Mouse (Mus musculus) C2C12 (cell line): Measurements from ENCODE around the gene Pigl. TPM values are rescaled to one million over a fixed set of nuclear protein-coding genes. Genes with fewer than 3 reads are reported as not detected.

Experiments
- H3K27me3 ChIP-seq: one replicate; pipeline ENCODE4 v1.6.1; 2011; ENCODE audit not compliant: control insufficient read depth, insufficient read depth, insufficient read length
- H3K36me3 ChIP-seq: one replicate; pipeline ENCODE4 v1.6.1; 2011; ENCODE audit not compliant: control insufficient read depth, insufficient read depth
- H3K4me3 ChIP-seq: one replicate; pipeline ENCODE4 v1.5.1; 2011; ENCODE audit warnings: mild to moderate bottlenecking, control low read depth; ENCODE audit not compliant: poor library complexity, insufficient read depth, severe bottlenecking
- H3K79me2 ChIP-seq: one replicate; pipeline ENCODE4 v1.6.1; 2011; ENCODE audit not compliant: control insufficient read depth, insufficient read depth
- H3K79me3 ChIP-seq: one replicate; pipeline ENCODE4 v1.6.1; 2011; ENCODE audit warnings: low read depth, control low read depth
- H3ac ChIP-seq: one replicate; pipeline ENCODE3; 2011; ENCODE audit warnings: low read depth; ENCODE audit not compliant: control insufficient read depth, insufficient read length
- CEBPB ChIP-seq: IDR thresholded peaks from one replicate; pipeline ENCODE4 v1.6.1; 2011; ENCODE audit warnings: low read depth, mild to moderate bottlenecking, control low read depth, moderate library complexity
- CTCF ChIP-seq: IDR thresholded peaks from one replicate; pipeline ENCODE4 v1.5.1; 2011; ENCODE audit not compliant: control insufficient read depth, insufficient read depth, insufficient read length
- FOSL1 ChIP-seq: IDR thresholded peaks from one replicate; pipeline ENCODE4 v1.8.0; 2011; ENCODE audit warnings: mild to moderate bottlenecking, low read length; ENCODE audit not compliant: poor library complexity, insufficient read depth, severe bottlenecking
- MAX ChIP-seq: IDR thresholded peaks from one replicate; pipeline ENCODE4 v1.6.1; 2011; ENCODE audit warnings: mild to moderate bottlenecking, control low read depth
- MYOD1 ChIP-seq: IDR thresholded peaks from one replicate; pipeline ENCODE4 v1.6.1; 2011; ENCODE audit warnings: low read depth; ENCODE audit not compliant: control insufficient read depth, insufficient read length
- MYOG ChIP-seq: IDR thresholded peaks from one replicate; pipeline ENCODE4 v1.6.1; 2011; ENCODE audit not compliant: control insufficient read depth, insufficient read length; ENCODE audit errors: extremely low read depth
- USF1 ChIP-seq: IDR thresholded peaks from one replicate; pipeline ENCODE4 v1.6.1; 2011; ENCODE audit warnings: low read depth, mild to moderate bottlenecking, control low read depth, moderate library complexity
- polyA plus RNA-seq: library from polyadenylated mRNA; unstranded; fragments of >200 nt; fragmentation: generic; extraction: Trizol; gene quantifications from one replicate; pipeline ENCODE4 v1.2.1, GENCODE M21; 2012; ENCODE audit warnings: missing spikeins

Gene Pigl
- polyA plus RNA-seq, 1 experiment = 4.5 TPM

- Histone ChIP-seq H3K79me3 (no peaks in the 10 kb centered on the region), H3K4me3 (no peak overlapping the region), H3K36me3 (no peaks in the 10 kb centered on the region), H3K79me2 (no peaks in the 10 kb centered on the region), H3K27me3 (no peaks in the 10 kb centered on the region), H3ac (no peak overlapping the region)
- TF ChIP-seq CTCF (no peak), USF1 (no peak), CEBPB (no peak), MYOG (no peak), MAX (no peak), MYOD1 (no peak), FOSL1 (no peak)
Measured at GRCm38 (mm10) chr11:62493701-62494100, 35.4 kb downstream of the Pigl start.

GRCm38 (mm10) chr11:62494754-62495275 is 36.6 kb downstream of the Pigl start:
- Histone ChIP-seq H3K36me3 (no peaks in the 10 kb centered on the region), H3K79me2 (no peaks in the 10 kb centered on the region), H3K79me3 (no peaks in the 10 kb centered on the region), H3K27me3 (no peaks in the 10 kb centered on the region), H3ac (peak overlapping the region; percentile 19), H3K4me3 (no peak overlapping the region)
- TF ChIP-seq CEBPB (no peak), FOSL1 (no peak), MAX (no peak), MYOG (no peak), MYOD1 (no peak)

GRCm38 (mm10) chr11:62495276-62495801 is 37.1 kb downstream of the Pigl start:
- H3K4me3 ChIP-seq = no peak overlapping the region
- no peaks in the 10 kb centered on the region for H3K79me3 ChIP-seq
- no peaks in the 10 kb centered on the region for H3K79me2 ChIP-seq

GRCm38 (mm10) chr11:62496151-62496715 is 38.0 kb downstream of the Pigl start:
- H3ac ChIP-seq = no peak overlapping the region
- H3K4me3 ChIP-seq = no peak overlapping the region
- H3K27me3 ChIP-seq = no peaks in the 10 kb centered on the region
- H3K79me3 ChIP-seq = no peaks in the 10 kb centered on the region
- no peak for TF ChIP-seq MAX
- no peak for TF ChIP-seq CEBPB
- no peak for TF ChIP-seq FOSL1
- TF ChIP-seq MYOG = no peak
- no peak for TF ChIP-seq MYOD1
- TF ChIP-seq CTCF = peak; percentile 4
- TF ChIP-seq USF1 = no peak
- H3K36me3 ChIP-seq = no peaks in the 10 kb centered on the region
- H3K79me2 ChIP-seq = no peaks in the 10 kb centered on the region

More at GRCm38 (mm10) chr11:62495276-62495801, 37.1 kb downstream of the Pigl start:
- peak overlapping the region; percentile 19 for H3ac ChIP-seq
- no peaks in the 10 kb centered on the region for H3K27me3 ChIP-seq
- peak; percentile 31 for TF ChIP-seq MYOD1
- no peak for TF ChIP-seq MAX
- no peaks in the 10 kb centered on the region for H3K36me3 ChIP-seq

DNA sequence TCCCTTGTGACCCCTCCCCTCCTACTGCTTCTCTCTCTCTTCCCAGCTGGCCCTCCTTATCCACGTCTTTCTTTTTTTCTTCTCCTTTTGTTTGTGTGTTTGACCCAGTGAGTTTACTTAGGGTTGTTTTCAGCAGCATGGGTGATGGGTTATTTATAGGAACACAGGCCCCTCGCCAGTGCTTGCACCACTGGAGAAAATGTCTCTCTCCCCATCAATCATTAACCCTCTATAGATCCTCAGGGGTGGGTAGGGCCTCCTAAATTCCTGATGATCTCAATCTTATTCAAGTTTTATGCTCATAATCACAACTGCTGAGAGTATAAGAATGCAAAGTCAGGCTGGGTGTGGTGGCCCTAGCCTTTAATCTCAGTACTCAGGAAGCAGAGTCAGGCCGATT is 38.9 kb downstream of the Pigl start:
- H3K79me3 ChIP-seq = no peaks in the 10 kb centered on the region
- TF ChIP-seq USF1 (no peak), CEBPB (no peak), CTCF (no peak), MAX (no peak), FOSL1 (no peak), MYOD1 (no peak), MYOG (no peak)
- no peaks in the 10 kb centered on the region for H3K79me2 ChIP-seq
- H3ac ChIP-seq = no peak overlapping the region
- no peaks in the 10 kb centered on the region for H3K36me3 ChIP-seq
- no peaks in the 10 kb centered on the region for H3K27me3 ChIP-seq
- H3K4me3 ChIP-seq = no peak overlapping the region

DNA sequence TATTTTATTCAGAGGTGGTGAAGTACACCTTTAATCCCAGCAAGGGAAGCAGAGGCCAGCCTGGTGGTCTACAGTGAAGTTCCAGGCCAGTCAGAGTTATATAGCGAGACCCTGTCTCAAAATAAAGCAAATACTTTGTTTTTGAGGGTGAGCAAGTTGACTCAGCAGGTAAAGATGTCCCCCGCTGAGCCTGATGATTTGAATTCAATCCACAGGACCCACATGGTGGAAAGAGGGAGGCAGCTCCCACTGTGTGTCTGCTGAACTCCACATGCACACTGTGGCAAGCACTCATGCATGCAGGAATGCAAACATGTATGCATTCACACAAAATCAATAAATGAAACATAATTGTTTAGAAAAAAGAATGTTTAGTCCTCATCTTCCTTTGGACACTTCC is 40.5 kb downstream of the Pigl start:
- no peaks in the 10 kb centered on the region for H3K36me3 ChIP-seq
- TF ChIP-seq CEBPB = no peak
- TF ChIP-seq MYOG = no peak
- TF ChIP-seq USF1 = no peak
- TF ChIP-seq MAX = no peak
- no peak for TF ChIP-seq CTCF
- no peak for TF ChIP-seq MYOD1
- TF ChIP-seq FOSL1 = no peak
- H3K79me2 ChIP-seq = no peaks in the 10 kb centered on the region
- H3K27me3 ChIP-seq = no peaks in the 10 kb centered on the region
- H3K4me3 ChIP-seq = no peak overlapping the region
- H3K79me3 ChIP-seq = no peaks in the 10 kb centered on the region
- no peak overlapping the region for H3ac ChIP-seq
